Mouse (Mus musculus) ES-Bruce4 (cell line): ENCODE results near the gene C130074G19Rik.

ENCODE experiments used
- CTCF ChIP-seq: IDR thresholded peaks from one replicate; pipeline ENCODE4 v1.8.1; 2011; ENCODE audit warnings: low read depth, low read length
- EP300 ChIP-seq: IDR thresholded peaks from 2 replicates; pipeline ENCODE4 v1.6.1; 2011; ENCODE audit warnings: low read depth, low read length; ENCODE audit not compliant: insufficient read depth
- POLR2A ChIP-seq: IDR thresholded peaks from one replicate; pipeline ENCODE4 v1.8.1; 2011; ENCODE audit warnings: low read length; ENCODE audit not compliant: insufficient read depth

- TF ChIP-seq CTCF (no peak), EP300 (no peak), POLR2A (peak; percentile 66)
Measured at GRCm38 (mm10) chr1:184845111-184846071, 37.6 kb downstream of the C130074G19Rik start.
